Mouse (Mus musculus) cerebellum, postnatal 36 days (tissue): ENCODE measurements around the gene A930017K11Rik.
A peak's percentile ranks its signal among the peaks of the same experiment; 100 is the strongest.

Experiments
- DNase-seq, 2 experiments: peaks; one replicate each; pipeline ENCODE4 v3.0.0; 2021 to 2022; ENCODE audit warnings: mixed read lengths in 2 of 2

Gene A930017K11Rik

GRCm38 (mm10) chr17:25951803-25952623 is at the start of gene A930017K11Rik:
A930017K11Rik (minus strand) TSS chr17:25952565.
- DNase-seq: peak; percentile 50 to 62

GRCm38 (mm10) chr17:25998425-25998824 is 46.1 kb upstream of the A930017K11Rik start:
- no peak for DNase-seq

- no peak for DNase-seq
Measured at GRCm38 (mm10) chr17:25993489-25993888, 41.1 kb upstream of the A930017K11Rik start.

GRCm38 (mm10) chr17:25992274-25992673 is 39.9 kb upstream of the A930017K11Rik start:
- DNase-seq: no peak

GRCm38 (mm10) chr17:25990331-25990730 is 38.0 kb upstream of the A930017K11Rik start:
- DNase-seq: no peak

- peak; percentile 92 to 95 for DNase-seq
Measured at GRCm38 (mm10) chr17:25985306-25986294, 33.2 kb upstream of the A930017K11Rik start, which contains the start of gene Capn15. Capn15 (minus strand) TSS chr17:25985796.

GRCm38 (mm10) chr17:25984556-25985305 is 32.4 kb upstream of the A930017K11Rik start:
- no peak for DNase-seq

- no peak for DNase-seq
Measured at GRCm38 (mm10) chr17:25984066-25984465, 31.7 kb upstream of the A930017K11Rik start.

GRCm38 (mm10) chr17:25982913-25983312 is 30.5 kb upstream of the A930017K11Rik start:
- DNase-seq: no peak

- DNase-seq: peak; percentile 69 to 73
Measured at GRCm38 (mm10) chr17:25980854-25981253, 28.5 kb upstream of the A930017K11Rik start.

- peak in 1 of 2 experiments; percentile 9 for DNase-seq
Measured at GRCm38 (mm10) chr17:25979829-25980738, 27.7 kb upstream of the A930017K11Rik start.

- no peak for DNase-seq
Measured at GRCm38 (mm10) chr17:25970954-25971707, 18.8 kb upstream of the A930017K11Rik start.

GRCm38 (mm10) chr17:25970448-25970847 is 18.1 kb upstream of the A930017K11Rik start:
- peak in 1 of 2 experiments; percentile 46 for DNase-seq

GRCm38 (mm10) chr17:25968176-25968575 is 15.8 kb upstream of the A930017K11Rik start:
- no peak for DNase-seq

- DNase-seq: peak in 1 of 2 experiments; percentile 55
Measured at GRCm38 (mm10) chr17:25967652-25968051, 15.3 kb upstream of the A930017K11Rik start.

GRCm38 (mm10) chr17:25964271-25964670 is 11.9 kb upstream of the A930017K11Rik start:
- DNase-seq: peak in 1 of 2 experiments; percentile 50

GRCm38 (mm10) chr17:25962413-25962905 is 10.1 kb upstream of the A930017K11Rik start:
- DNase-seq: no peak

- no peak for DNase-seq
Measured at GRCm38 (mm10) chr17:25961566-25961965, 9.2 kb upstream of the A930017K11Rik start.

GRCm38 (mm10) chr17:25959630-25960467 is 7.5 kb upstream of the A930017K11Rik start:
- no peak for DNase-seq
